Mouse (Mus musculus): Measurements from ENCODE around the gene Enpep.

GRCm38 (mm10) chr3:129223401-129223800, 109.1 kb downstream of the Enpep start:
- TF ChIP-seq POLR2A (IDR thresholded peaks at IDR 0.05; ENCODE audit: insufficient read length, low read depth), result no peak
- no peak for TF ChIP-seq MAX (IDR thresholded peaks at IDR 0.05; ENCODE audit: low read depth)
- TF ChIP-seq USF1 (IDR thresholded peaks at IDR 0.05; ENCODE audit: low read depth), result no peak
- TF ChIP-seq POLR2AphosphoS2 (IDR thresholded peaks at IDR 0.05; ENCODE audit: insufficient read length, low read depth), result no peak
- no peak for TF ChIP-seq TCF3 (IDR thresholded peaks at IDR 0.05; ENCODE audit: insufficient read length, low read depth)
- no peak for TF ChIP-seq SRF (IDR thresholded peaks at IDR 0.05; ENCODE audit: control insufficient read depth, insufficient read length, low read depth)
- no peak for TF ChIP-seq E2F4 (IDR thresholded peaks at IDR 0.05; ENCODE audit: insufficient read depth)
- no peak for TF ChIP-seq REST (IDR thresholded peaks at IDR 0.05; ENCODE audit: insufficient read depth, insufficient read length)

All from myocyte (in vitro differentiated cells).